ENCODE assay signal across 8 mouse cellular contexts in the genomic region with DNA sequence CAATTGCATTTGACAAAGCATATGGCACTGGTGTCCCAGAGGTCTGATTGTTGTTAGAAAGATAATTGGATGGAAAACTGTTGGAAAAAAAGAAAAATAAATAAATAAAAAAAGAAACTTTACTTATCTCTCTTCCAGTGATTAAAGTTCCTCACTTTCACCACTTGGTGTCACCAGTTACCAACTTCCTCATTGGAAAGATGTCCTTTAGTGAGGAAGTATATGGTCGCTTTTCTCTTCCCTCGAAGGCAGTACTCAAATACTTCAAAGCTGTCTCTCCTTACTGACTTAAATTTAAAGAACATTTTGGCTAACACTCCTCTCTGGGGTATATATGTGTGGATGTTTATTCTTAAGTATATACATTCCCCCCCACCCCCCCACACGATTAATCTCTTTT. TPM values are rescaled to one million over a fixed set of nuclear protein-coding genes. Genes with fewer than 3 reads are reported as not detected.
DNase-seq lines count a peak whose midpoint lies in the region; ATAC-seq and TF ChIP-seq lines count a peak whose summit lies in the region.

No protein-coding gene starts in this region.

- H3K4me2 ChIP-seq in neural tube, embryonic 15.5 days: no peak overlapping the region
- H3K4me2 ChIP-seq in intestine, embryonic 15.5 days (replicated peaks): no peak overlapping the region
- no peak overlapping the region for H3K4me2 ChIP-seq in stomach, postnatal 0 days (replicated peaks; ENCODE audit: low read depth)

- H3K27me3 ChIP-seq in neural tube, embryonic 15.5 days (replicated peaks): no peaks in the 10 kb centered on the region
- no peaks in the 10 kb centered on the region for H3K27me3 ChIP-seq in intestine, embryonic 15.5 days (replicated peaks)
- no peaks in the 10 kb centered on the region for H3K27me3 ChIP-seq in stomach, postnatal 0 days (ENCODE audit: control insufficient read depth, insufficient read depth, low read length)

- no peak overlapping the region for H3K4me3 ChIP-seq in neural tube, embryonic 15.5 days (replicated peaks)
- no peak overlapping the region for H3K4me3 ChIP-seq in intestine, embryonic 15.5 days (replicated peaks)
- H3K4me3 ChIP-seq in stomach, postnatal 0 days (ENCODE audit: low read depth, low read length): no peak overlapping the region

- TF ChIP-seq EP300 in stomach, postnatal 0 days (optimal IDR thresholded peaks at IDR 0.05): no peak

- peaks cover 45% of the 10 kb centered on the region for H3K36me3 ChIP-seq in neural tube, embryonic 15.5 days
- H3K36me3 ChIP-seq in intestine, embryonic 15.5 days: peaks cover 13% of the 10 kb centered on the region; the same call in 1 of the 2 replicates
- peaks cover 27% of the 10 kb centered on the region for H3K36me3 ChIP-seq in stomach, postnatal 0 days (ENCODE audit: control insufficient read depth, insufficient read depth, low read length)

- DNase-seq in cerebellum, postnatal 10 days: peak; percentile 12 to 39
- no peak for DNase-seq in cerebellum, adult 8-10 months
- DNase-seq in neural tube, embryonic 10.5 days (ENCODE audit: extremely low spot score, low spot score): no peak
- DNase-seq in stomach, postnatal 0 days (ENCODE audit: low spot score): no peak
- DNase-seq in thymus, postnatal 25 days: no peak
- DNase-seq in kidney, postnatal 4 days: no peak

- no peaks in the 10 kb centered on the region for H3K9me3 ChIP-seq in neural tube, embryonic 15.5 days (replicated peaks)
- no peaks in the 10 kb centered on the region for H3K9me3 ChIP-seq in intestine, embryonic 15.5 days
- no peaks in the 10 kb centered on the region for H3K9me3 ChIP-seq in stomach, postnatal 0 days (ENCODE audit: control insufficient read depth, low read length)

- H3K9ac ChIP-seq in neural tube, embryonic 15.5 days (replicated peaks): no peak overlapping the region
- no peak overlapping the region for H3K9ac ChIP-seq in intestine, embryonic 15.5 days
- H3K9ac ChIP-seq in stomach, postnatal 0 days (ENCODE audit: low read length): no peak overlapping the region

- ATAC-seq in neural tube, embryonic 15.5 days (ENCODE audit: low FRiP score): peak; percentile 30; the same call in 1 of the 2 replicates
- 0 out of 2 replicates have a peak, but pooled peaks have one; percentile 21 for ATAC-seq in intestine, embryonic 15.5 days
- peak; percentile 55; the same call in 1 of the 2 replicates for ATAC-seq in stomach, postnatal 0 days (ENCODE audit: low FRiP score, low TSS enrichment)

- WGBS in neural tube, embryonic 15.5 days: 45% methylated on average over 3 of the region's 3 CpGs
- 43% methylated on average over 3 of the region's 3 CpGs for whole genome bisulfite sequencing in intestine, embryonic 15.5 days
- WGBS in stomach, postnatal 0 days: 34% methylated on average over 3 of the region's 3 CpGs

- TF ChIP-seq CTCF in stomach, postnatal 0 days (IDR thresholded peaks at IDR 0.05; ENCODE audit: low read depth): peak; percentile 85

- H3K4me1 ChIP-seq in neural tube, embryonic 15.5 days: 0 out of 2 replicates have a peak, but pooled peaks cover 3% of the 10 kb centered on the region
- no peaks in the 10 kb centered on the region for H3K4me1 ChIP-seq in intestine, embryonic 15.5 days (replicated peaks)
- no peaks in the 10 kb centered on the region for H3K4me1 ChIP-seq in stomach, postnatal 0 days (replicated peaks; ENCODE audit: control insufficient read depth, insufficient read depth)

- no peak overlapping the region for H3K27ac ChIP-seq in neural tube, embryonic 15.5 days (replicated peaks)
- H3K27ac ChIP-seq in intestine, embryonic 15.5 days: no peak overlapping the region
- no peak overlapping the region for H3K27ac ChIP-seq in stomach, postnatal 0 days (replicated peaks)

RNA-seq across cellular contexts. Expression of a gene that starts 28.1 kb away (rescaled TPM):
- polyA plus RNA-seq in neural tube, embryonic 15.5 days (2015; fragmentation: Nextera tagmentation; extraction: Ambion mirVana): 114 TPM in 2 replicates
- 96.0 and 106 TPM in 2 replicates for polyA plus RNA-seq in intestine, embryonic 15.5 days (2015; fragmentation: Nextera tagmentation; extraction: Ambion mirVana)
- polyA plus RNA-seq in stomach, postnatal 0 days (2015; fragmentation: Nextera tagmentation; extraction: Ambion mirVana): 125 and 130 TPM in 2 replicates

Comparison
In these comparisons a context has a peak if more than half of its experiments do, and no peak if none do; other contexts are left out.
1. DNase-seq: peak in cerebellum, postnatal 10 days (2 of 2); none in cerebellum, adult 8-10 months (single experiment), neural tube, embryonic 10.5 days (single experiment), stomach, postnatal 0 days (single experiment), thymus, postnatal 25 days (single experiment) and kidney, postnatal 4 days (0 of 2).
2. Peak in every context shown above with its lines, with median percentiles within 50 percentile points of each other: ATAC-seq.